Mouse (Mus musculus): ENCODE results near the gene Ccz1.

Ccz1 gene

GRCm38 (mm10) chr5:143994632-143995365, 19.9 kb downstream of the Ccz1 start:
- in situ Hi-C loops (cut with MboI) = no loop called here

- in situ Hi-C loops (cut with MboI) = no loop called here
Measured at GRCm38 (mm10) chr5:143993849-143994248, 20.8 kb downstream of the Ccz1 start.

GRCm38 (mm10) chr5:143993260-143993659, 21.4 kb downstream of the Ccz1 start:
- in situ Hi-C loops (cut with MboI) = no loop called here

GRCm38 (mm10) chr5:143992661-143993060, 22.0 kb downstream of the Ccz1 start:
- in situ Hi-C loops (cut with MboI) = no loop called here

GRCm38 (mm10) chr5:143990086-143990485, 24.6 kb downstream of the Ccz1 start:
- in situ Hi-C loops (cut with MboI) = no loop called here

GRCm38 (mm10) chr5:143989046-143989445, 25.6 kb downstream of the Ccz1 start:
- in situ Hi-C loops (cut with MboI) = no loop called here

GRCm38 (mm10) chr5:143987596-143987995, 27.1 kb downstream of the Ccz1 start:
- in situ Hi-C loops (cut with MboI) = no loop called here

- in situ Hi-C loops (cut with MboI) = no loop called here
Measured at GRCm38 (mm10) chr5:143985381-143985780, 29.3 kb downstream of the Ccz1 start.

GRCm38 (mm10) chr5:143982361-143982760, 32.3 kb downstream of the Ccz1 start:
- in situ Hi-C loops (cut with MboI) = no loop called here

GRCm38 (mm10) chr5:143980858-143981257, 33.8 kb downstream of the Ccz1 start:
- in situ Hi-C loops (cut with MboI) = no loop called here

GRCm38 (mm10) chr5:143976726-143977431, 37.8 kb downstream of the Ccz1 start:
- in situ Hi-C loops (cut with MboI) = no loop called here

GRCm38 (mm10) chr5:143976232-143976631, 38.4 kb downstream of the Ccz1 start:
- in situ Hi-C loops (cut with MboI) = no loop called here

GRCm38 (mm10) chr5:143975631-143975933, 39.1 kb downstream of the Ccz1 start:
- in situ Hi-C loops (cut with MboI) = no loop called here

- in situ Hi-C loops (cut with MboI) = no loop called here
Measured at GRCm38 (mm10) chr5:143974931-143975630, 39.6 kb downstream of the Ccz1 start.

- in situ Hi-C loops (cut with MboI) = no loop called here
Measured at GRCm38 (mm10) chr5:143972628-143973027, 42.0 kb downstream of the Ccz1 start.

- in situ Hi-C loops (cut with MboI) = no loop called here
Measured at GRCm38 (mm10) chr5:143966671-143967070, 48.0 kb downstream of the Ccz1 start.

GRCm38 (mm10) chr5:143965586-143966345, 48.9 kb downstream of the Ccz1 start:
- in situ Hi-C loops (cut with MboI) = no loop called here

GRCm38 (mm10) chr5:143961176-143961575, 53.5 kb downstream of the Ccz1 start:
- in situ Hi-C loops (cut with MboI) = no loop called here

GRCm38 (mm10) chr5:143959551-143959950, 55.1 kb downstream of the Ccz1 start:
- in situ Hi-C loops (cut with MboI) = no loop called here

GRCm38 (mm10) chr5:143957101-143957500, 57.6 kb downstream of the Ccz1 start:
- in situ Hi-C loops (cut with MboI) = no loop called here

GRCm38 (mm10) chr5:143950016-143950415, 64.7 kb downstream of the Ccz1 start:
- in situ Hi-C loops (cut with MboI) = no loop called here

- in situ Hi-C loops (cut with MboI) = no loop called here
Measured at GRCm38 (mm10) chr5:143948361-143948760, 66.3 kb downstream of the Ccz1 start.
